Mouse (Mus musculus) myocyte (in vitro differentiated cells): ENCODE measurements around the gene Usp6nl.

Source experiments
- MAX ChIP-seq: IDR thresholded peaks from one replicate; pipeline ENCODE4 v1.6.1; 2011; ENCODE audit warnings: low read depth, mild to moderate bottlenecking, control low read depth
- MYOG ChIP-seq, 3 experiments: IDR thresholded peaks; one replicate each; pipeline ENCODE4 v1.6.1; 2011; ENCODE audit warnings: control low read depth in 2 of 3, low read depth in 2 of 3, mild to moderate bottlenecking in 2 of 3; ENCODE audit not compliant: insufficient read length in 2 of 3, control insufficient read depth in 1 of 3, insufficient read depth in 1 of 3
- POLR2A ChIP-seq: IDR thresholded peaks from one replicate; pipeline ENCODE4 v1.6.1; 2011; ENCODE audit warnings: low read depth, mild to moderate bottlenecking, control low read depth, moderate library complexity; ENCODE audit not compliant: insufficient read length

DNA sequence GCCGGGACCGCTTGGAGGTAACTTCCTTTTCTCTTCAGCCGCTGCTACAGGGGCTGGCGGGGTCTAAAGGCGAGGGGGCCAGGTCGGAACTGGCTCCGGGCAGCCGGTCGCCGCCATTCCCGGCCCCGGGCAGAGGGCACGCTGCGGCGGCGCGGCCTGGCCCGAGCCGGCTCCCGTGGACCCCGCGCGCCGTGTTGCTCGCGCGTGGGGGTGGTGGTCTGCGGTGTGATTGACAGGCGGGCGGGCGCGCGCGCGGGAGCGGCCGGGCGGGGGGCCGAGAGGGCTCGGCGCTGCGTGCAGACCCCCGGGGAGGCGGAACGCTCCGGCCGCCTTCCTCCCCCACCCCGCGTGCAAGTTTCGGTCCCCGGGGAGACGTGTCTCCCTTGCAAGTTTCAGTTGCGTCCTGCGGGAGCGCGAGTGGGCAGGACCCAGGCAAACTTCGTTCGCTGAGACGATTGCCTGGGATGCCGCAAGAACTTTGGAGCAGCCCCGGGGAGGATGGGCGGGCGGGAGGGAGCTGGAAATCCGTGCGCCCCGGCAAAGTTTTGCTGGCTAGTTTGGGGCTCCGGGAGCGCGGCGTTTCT is 563 bp downstream of the Usp6nl start:
- TF ChIP-seq POLR2A (peak; percentile 30), MAX (no peak), MYOG (IDR thresholded peaks at IDR 0.05; ENCODE audit: control insufficient read depth in 1 of 3, insufficient read depth in 1 of 3, insufficient read length in 2 of 3, low read depth in 2 of 3) (no peak)
